Mouse (Mus musculus) adrenal gland, adult 10 weeks (tissue): ENCODE data around the gene Slc22a26. TPM values are rescaled to one million over a fixed set of nuclear protein-coding genes. Genes with fewer than 3 reads are reported as not detected.

Source experiments
- polyA plus RNA-seq: library from polyadenylated mRNA; stranded (reverse); fragments of 350-450 nt; fragmentation: Illumina TruSeq; extraction: RNeasy Lipid Tissue Mini Kit (QIAGEN cat#74804); gene quantifications from one replicate; pipeline ENCODE4 v1.2.3, GENCODE M21; 2014; ENCODE audit warnings: low read depth, low replicate concordance

The Slc22a26 gene
- not detected for polyA plus RNA-seq

DNA sequence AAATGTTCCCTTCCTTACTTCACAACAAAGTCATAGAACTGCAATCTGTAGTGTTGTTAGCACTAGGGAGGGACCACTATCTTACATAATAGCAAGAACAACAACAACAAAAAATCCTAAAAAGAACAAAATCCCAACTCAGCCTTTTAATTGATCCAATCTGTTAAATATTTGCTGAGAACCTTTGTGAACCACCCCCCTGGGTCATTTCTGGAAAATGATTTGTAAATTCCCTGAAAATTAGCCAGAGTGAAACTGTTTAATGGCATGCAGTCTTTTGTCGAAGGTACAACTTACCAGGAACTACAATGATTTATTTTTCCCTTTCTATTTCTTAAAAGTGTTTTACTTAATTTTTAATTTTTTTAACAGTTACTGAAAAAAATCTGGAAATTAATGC is at the start of gene Slc22a26:
Gene Slc22a26 (minus strand): TSS at position 97 of the 400 bp plus-strand sequence.

Other genes starting within 250 kb of the Slc22a26 start
- 23.6 TPM for gene Pla2g16, start 245.2 kb downstream of the Slc22a26 start, polyA plus RNA-seq
- gene Lgals12, start 195.5 kb downstream of the Slc22a26 start, polyA plus RNA-seq: 22.2 TPM
- gene Hrasls5, start 190.1 kb downstream of the Slc22a26 start, polyA plus RNA-seq: not detected
- 0.29 TPM for gene Slc22a19, start 91.4 kb downstream of the Slc22a26 start, polyA plus RNA-seq
- gene Slc22a27, start 163.4 kb upstream of the Slc22a26 start, polyA plus RNA-seq: not detected